Mouse (Mus musculus) kidney, postnatal 0 days (tissue): ENCODE results near the gene Trpv3. TPM values are rescaled to one million over a fixed set of nuclear protein-coding genes. Genes with fewer than 3 reads are reported as not detected.

ENCODE experiments used
- ATAC-seq: fragments of 200-750 bp; cut with Nextera tagmentation; replicated peaks from 2 replicates; pipeline ENCODE4 v1.8.0; 2017; ENCODE audit warnings: low read depth, moderate number of reproducible peaks, moderate TSS enrichment, moderate library complexity; ENCODE audit not compliant: low FRiP score
- DNase-seq: peaks from one replicate; pipeline ENCODE4 v3.0.0-alpha.2; 2016; ENCODE audit warnings: low spot score
- H3K27ac ChIP-seq: fragments of 300-500 bp; sonication (generic); 2 replicates; pipeline ENCODE4 v1.5.1; 2014; ENCODE audit warnings: mild to moderate bottlenecking
- H3K27me3 ChIP-seq: fragments of 300-500 bp; sonication (generic); 2 replicates; pipeline ENCODE4 v1.6.1; 2014; ENCODE audit warnings: low read length, mixed read lengths; ENCODE audit not compliant: insufficient read depth
- H3K36me3 ChIP-seq: fragments of 300-500 bp; sonication (generic); 2 replicates; pipeline ENCODE4 v1.6.1; 2014; ENCODE audit warnings: low read length, mixed read lengths; ENCODE audit not compliant: insufficient read depth
- H3K4me1 ChIP-seq: fragments of 300-500 bp; sonication (generic); replicated peaks from 2 replicates; pipeline ENCODE4 v1.6.1; 2014; ENCODE audit warnings: antibody characterized with exemption, low read length, mixed read lengths; ENCODE audit not compliant: insufficient read depth
- H3K4me2 ChIP-seq: fragments of 300-500 bp; sonication (generic); 2 replicates; pipeline ENCODE4 v1.6.1; 2014; ENCODE audit warnings: mild to moderate bottlenecking, low read length, moderate library complexity, mixed read lengths
- H3K4me3 ChIP-seq: fragments of 300-500 bp; sonication (generic); replicated peaks from 2 replicates; pipeline ENCODE4 v1.5.1; 2014; ENCODE audit warnings: low read depth, low read length
- H3K9ac ChIP-seq: fragments of 300-500 bp; sonication (generic); 2 replicates; pipeline ENCODE4 v1.6.1; 2014; ENCODE audit warnings: low read depth, low read length
- H3K9me3 ChIP-seq: fragments of 300-500 bp; sonication (generic); replicated peaks from 2 replicates; pipeline ENCODE4 v1.6.1; 2016; ENCODE audit warnings: low read length, inconsistent platforms, mixed read lengths
- CTCF ChIP-seq: IDR thresholded peaks from 2 replicates; pipeline ENCODE4 v1.5.1; 2016; ENCODE audit warnings: antibody characterized with exemption, low read depth, mild to moderate bottlenecking, moderate library complexity
- WGBS: fragments of 180-500 bp; shearing (Covaris S2); extraction: QIAGEN DNeasy Blood & Tissue Kit; methylation state at CpG from one replicate; pipeline ENCODE4 v1.1.7; 2014; 5-methylcytosine and 5-hydroxymethylcytosine counted together
- polyA plus RNA-seq: library from polyadenylated mRNA; unstranded; fragments of >200 nt; fragmentation: Nextera tagmentation; extraction: Ambion mirVana; gene quantifications from 2 replicates; pipeline ENCODE4 v1.2.1, GENCODE M21; 2015

Gene Trpv3
- polyA plus RNA-seq, 1 experiment from 2014 or later: 0.16 TPM

GRCm38 (mm10) chr11:73230081-73230480, 37.1 kb upstream of the Trpv3 start:
- no peak for TF ChIP-seq CTCF
- WGBS: 84% methylated on average over 5 of the region's 5 CpGs
- DNase-seq (no peak), ATAC-seq (no peak)
- no peaks in the 10 kb centered on the region for H3K27me3 ChIP-seq
- H3K9me3 ChIP-seq: no peaks in the 10 kb centered on the region
- H3K4me3 ChIP-seq: no peak overlapping the region
- no peak overlapping the region for H3K9ac ChIP-seq
- no peaks in the 10 kb centered on the region for H3K4me1 ChIP-seq
- no peak overlapping the region for H3K27ac ChIP-seq
- H3K36me3 ChIP-seq: no peaks in the 10 kb centered on the region
- no peak overlapping the region for H3K4me2 ChIP-seq

DNA sequence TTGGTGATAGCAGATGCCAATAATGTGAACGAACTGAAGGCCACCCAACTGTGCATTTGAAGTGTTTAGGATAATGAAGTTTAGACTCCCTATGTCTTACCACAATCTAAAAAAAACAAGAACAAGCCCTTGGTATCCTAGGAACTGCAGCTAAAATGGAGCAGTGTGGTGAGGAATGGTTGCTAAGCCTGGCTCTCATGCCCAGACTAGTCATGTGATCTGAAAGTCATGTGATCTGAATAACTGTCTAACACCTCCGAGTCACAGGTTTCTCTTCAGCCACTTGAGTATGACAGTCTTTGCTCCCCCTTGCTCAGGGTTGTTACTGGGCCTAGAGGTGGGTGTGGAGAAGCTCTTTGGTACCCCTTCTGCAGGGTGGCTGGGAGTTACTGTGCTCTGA, 34.7 kb upstream of the Trpv3 start:
- DNase-seq (no peak), ATAC-seq (no peak)
- 62% methylated on average over 2 of the region's 2 CpGs for WGBS
- H3K4me2 ChIP-seq: no peak overlapping the region
- H3K4me1 ChIP-seq: no peaks in the 10 kb centered on the region
- no peak overlapping the region for H3K4me3 ChIP-seq
- H3K9me3 ChIP-seq: no peaks in the 10 kb centered on the region
- no peaks in the 10 kb centered on the region for H3K36me3 ChIP-seq
- no peak overlapping the region for H3K9ac ChIP-seq
- no peak overlapping the region for H3K27ac ChIP-seq
- no peaks in the 10 kb centered on the region for H3K27me3 ChIP-seq
- TF ChIP-seq CTCF: no peak

GRCm38 (mm10) chr11:73233992-73234391, 33.2 kb upstream of the Trpv3 start, which contains the start of gene Trpv1:
TSS of gene Trpv1 (plus strand) at chr11:73234292.
- 87% methylated on average over 5 of the region's 5 CpGs for WGBS
- ATAC-seq: no peak
- no peak for TF ChIP-seq CTCF

GRCm38 (mm10) chr11:73235990-73236701, 31.0 kb upstream of the Trpv3 start:
- no peak for TF ChIP-seq CTCF
- ATAC-seq: no peak
- no peaks in the 10 kb centered on the region for H3K4me1 ChIP-seq

More at GRCm38 (mm10) chr11:73233992-73234391, 33.2 kb upstream of the Trpv3 start, which contains the start of gene Trpv1:
- Histone ChIP-seq H3K9ac (no peak within 1 kb of the TSS), H3K4me1 (no peaks in the 10 kb centered on the region), H3K27me3 (no peaks in the 10 kb centered on the region), H3K27ac (no peak within 1 kb of the TSS), H3K36me3 (no peaks in the 10 kb centered on the region), H3K9me3 (no peaks in the 10 kb centered on the region), H3K4me3 (no peak within 1 kb of the TSS), H3K4me2 (no peak within 1 kb of the TSS)
- DNase-seq: no peak

DNA sequence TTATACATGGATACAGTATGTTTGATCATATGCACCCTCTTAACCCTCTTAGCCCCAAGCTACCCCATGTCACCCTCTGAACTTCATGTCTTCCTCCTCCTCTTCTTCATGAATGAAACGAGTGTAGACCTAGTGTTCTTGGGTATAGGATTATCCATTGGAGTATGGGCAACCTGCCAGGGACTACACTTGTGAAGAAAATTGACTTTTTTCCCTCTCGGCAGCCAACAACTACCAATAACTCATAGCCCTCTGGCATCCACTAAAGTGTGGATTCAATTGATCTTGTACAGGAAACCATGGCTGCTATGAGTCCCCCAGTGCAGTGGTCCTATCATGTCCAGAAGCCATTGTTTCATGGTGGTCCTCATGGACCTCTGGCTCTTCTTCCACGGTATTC, 30.5 kb upstream of the Trpv3 start:
- no peak overlapping the region for H3K9ac ChIP-seq
- no peak for ATAC-seq
- no peak for TF ChIP-seq CTCF
- WGBS: 64% methylated on average over 3 of the region's 3 CpGs
- no peaks in the 10 kb centered on the region for H3K27me3 ChIP-seq
- no peak overlapping the region for H3K27ac ChIP-seq
- DNase-seq: peak; percentile 6
- no peak overlapping the region for H3K4me3 ChIP-seq
- H3K9me3 ChIP-seq: no peaks in the 10 kb centered on the region
- H3K4me1 ChIP-seq: no peaks in the 10 kb centered on the region
- no peaks in the 10 kb centered on the region for H3K36me3 ChIP-seq
- H3K4me2 ChIP-seq: no peak overlapping the region

More at GRCm38 (mm10) chr11:73235990-73236701, 31.0 kb upstream of the Trpv3 start:
- Histone ChIP-seq H3K4me2 (no peak overlapping the region), H3K27me3 (no peaks in the 10 kb centered on the region), H3K9ac (no peak overlapping the region), H3K36me3 (no peaks in the 10 kb centered on the region), H3K9me3 (no peaks in the 10 kb centered on the region), H3K4me3 (no peak overlapping the region), H3K27ac (peak overlapping the region; percentile 70; the same call in 1 of the 2 replicates)
- 11% methylated on average over 5 of the region's 5 CpGs for WGBS
- peak; percentile 81 for DNase-seq

- DNase-seq: no peak
- Histone ChIP-seq H3K4me2 (no peak overlapping the region), H3K4me1 (no peaks in the 10 kb centered on the region), H3K36me3 (no peaks in the 10 kb centered on the region), H3K27me3 (no peaks in the 10 kb centered on the region), H3K9ac (no peak overlapping the region), H3K9me3 (no peaks in the 10 kb centered on the region), H3K27ac (no peak overlapping the region), H3K4me3 (no peak overlapping the region)
- WGBS: 56% methylated on average over 6 of the region's 6 CpGs
- ATAC-seq: no peak
- no peak for TF ChIP-seq CTCF
These were observed 25.0 kb upstream of the Trpv3 start for GRCm38 (mm10) chr11:73242199-73242598.
